Mouse (Mus musculus): ENCODE measurements around the gene Napepld. TPM values are rescaled to one million over a fixed set of nuclear protein-coding genes. Genes with fewer than 3 reads are reported as not detected.
A peak's percentile ranks its signal among the peaks of the same experiment; 100 is the strongest.

Gene Napepld
- polyA plus RNA-seq, 1 experiment from 2014 or later: 3.7 TPM

GRCm38 (mm10) chr5:21675019-21675418 is 26.2 kb downstream of the Napepld start:
- peaks cover 9% of the 10 kb centered on the region; the same call in 1 of the 2 replicates for H3K4me1 ChIP-seq
- H3K27me3 ChIP-seq (ENCODE audit: insufficient read depth, poor library complexity, severe bottlenecking): no peaks in the 10 kb centered on the region
- 66% methylated on average over 12 of the region's 12 CpGs for WGBS
- no peak overlapping the region for H3K4me3 ChIP-seq
- no peak overlapping the region for H3K27ac ChIP-seq
- DNase-seq (ENCODE audit: low spot score): no peak
- H3K36me3 ChIP-seq: peaks cover 12% of the 10 kb centered on the region; the same call in 1 of the 2 replicates
- H3K9me3 ChIP-seq: no peaks in the 10 kb centered on the region

DNA sequence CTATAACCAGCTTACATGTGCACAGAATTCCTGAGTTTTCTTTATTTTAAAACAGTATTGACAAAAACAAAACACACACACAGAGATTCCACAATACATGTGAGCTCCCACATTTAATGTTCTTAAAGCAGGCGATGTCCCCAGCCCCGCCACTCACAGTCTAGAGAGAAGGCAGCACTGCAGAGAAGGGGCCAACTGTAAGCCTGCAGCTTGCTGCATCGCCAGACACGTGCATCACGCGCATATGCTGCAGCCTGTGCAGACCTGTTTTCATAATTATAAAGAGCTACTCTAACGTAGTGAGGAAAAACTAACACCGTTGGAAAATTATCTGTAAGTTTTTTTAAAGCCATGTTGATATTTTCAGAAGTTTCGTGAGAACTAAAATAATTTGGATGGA is 27.5 kb downstream of the Napepld start:
- H3K4me3 ChIP-seq: no peak overlapping the region
- H3K4me1 ChIP-seq: peaks cover 9% of the 10 kb centered on the region; the same call in 1 of the 2 replicates
- no peaks in the 10 kb centered on the region for H3K27me3 ChIP-seq (ENCODE audit: insufficient read depth, poor library complexity, severe bottlenecking)
- 81% methylated on average over 9 of the region's 9 CpGs for WGBS
- H3K27ac ChIP-seq: no peak overlapping the region
- peaks cover 12% of the 10 kb centered on the region; the same call in 1 of the 2 replicates for H3K36me3 ChIP-seq
- no peak for DNase-seq (ENCODE audit: low spot score)
- H3K9me3 ChIP-seq: no peaks in the 10 kb centered on the region

GRCm38 (mm10) chr5:21672812-21673635 is 28.2 kb downstream of the Napepld start:
- Histone ChIP-seq H3K27me3 (ENCODE audit: insufficient read depth, poor library complexity, severe bottlenecking) (no peaks in the 10 kb centered on the region), H3K4me3 (peak overlapping the region; percentile 27; the same call in 1 of the 2 replicates), H3K27ac (peak overlapping the region; percentile 79), H3K36me3 (peaks cover 10% of the 10 kb centered on the region; the same call in 1 of the 2 replicates), H3K4me1 (peaks cover 9% of the 10 kb centered on the region; the same call in 1 of the 2 replicates), H3K9me3 (no peaks in the 10 kb centered on the region)
- 51% methylated on average over 23 of the region's 23 CpGs for WGBS
- DNase-seq (ENCODE audit: low spot score): peak; percentile 82

- H3K36me3 ChIP-seq: no peaks in the 10 kb centered on the region
- no peak for DNase-seq (ENCODE audit: low spot score)
- peaks cover 11% of the 10 kb centered on the region; the same call in 1 of the 2 replicates for H3K4me1 ChIP-seq
- H3K9me3 ChIP-seq: no peaks in the 10 kb centered on the region
- H3K27ac ChIP-seq: no peak overlapping the region
- 84% methylated on average over 2 of the region's 2 CpGs for WGBS
- no peaks in the 10 kb centered on the region for H3K27me3 ChIP-seq (ENCODE audit: insufficient read depth, poor library complexity, severe bottlenecking)
- no peak overlapping the region for H3K4me3 ChIP-seq
These were observed 31.9 kb downstream of the Napepld start for GRCm38 (mm10) chr5:21669307-21669706.

DNA sequence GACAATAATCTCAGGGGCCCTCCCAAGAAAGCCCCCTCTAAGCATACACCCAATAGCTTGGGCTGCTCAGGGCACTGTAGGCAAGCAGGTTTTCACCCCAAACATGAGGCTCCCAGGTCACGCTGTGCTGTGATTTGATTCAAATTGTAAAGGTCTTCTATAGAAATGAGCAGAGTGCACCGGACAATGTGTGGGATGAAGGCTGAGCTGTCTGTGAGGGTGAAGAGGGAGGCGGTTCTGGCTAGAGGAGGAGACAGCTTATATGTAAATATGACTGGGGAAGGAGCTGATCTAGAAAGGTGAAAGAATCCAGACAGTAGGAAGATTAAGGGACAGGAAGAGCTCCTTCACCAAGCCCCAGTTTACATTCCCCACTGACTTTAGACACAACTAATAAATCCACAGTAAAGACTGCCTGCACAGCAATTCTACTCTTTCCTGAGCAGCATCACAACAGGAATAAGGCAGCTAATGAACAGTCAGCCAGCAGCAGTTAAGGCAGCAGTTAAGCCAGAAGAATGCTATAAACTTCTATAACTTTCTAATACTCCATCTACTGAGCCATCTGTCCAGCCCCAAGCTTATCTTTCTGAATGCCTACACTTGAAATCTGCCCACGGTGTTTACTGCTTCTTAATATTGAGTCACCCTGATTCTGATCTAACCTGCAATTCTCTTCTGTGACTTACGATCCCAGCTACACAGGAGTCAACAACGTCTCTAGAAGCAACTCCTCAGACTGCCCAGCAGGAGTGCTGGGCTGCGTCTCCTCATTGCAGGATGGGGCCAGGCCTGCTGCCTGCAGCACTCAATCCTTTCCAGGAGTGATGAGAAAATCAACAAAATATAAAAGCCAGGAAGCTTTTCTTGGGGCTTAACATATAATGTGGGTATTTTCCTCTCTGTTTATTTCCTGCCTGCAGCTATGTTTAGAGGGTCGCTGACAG is 33.7 kb downstream of the Napepld start:
- Histone ChIP-seq H3K4me1 (peaks cover 6% of the 10 kb centered on the region; the same call in 1 of the 2 replicates), H3K27ac (no peak overlapping the region), H3K4me3 (no peak overlapping the region), H3K27me3 (ENCODE audit: insufficient read depth, poor library complexity, severe bottlenecking) (no peaks in the 10 kb centered on the region), H3K36me3 (peaks cover 9% of the 10 kb centered on the region), H3K9me3 (no peaks in the 10 kb centered on the region)
- 59% methylated on average over 8 of the region's 8 CpGs for WGBS
- no peak for DNase-seq (ENCODE audit: low spot score)

DNA sequence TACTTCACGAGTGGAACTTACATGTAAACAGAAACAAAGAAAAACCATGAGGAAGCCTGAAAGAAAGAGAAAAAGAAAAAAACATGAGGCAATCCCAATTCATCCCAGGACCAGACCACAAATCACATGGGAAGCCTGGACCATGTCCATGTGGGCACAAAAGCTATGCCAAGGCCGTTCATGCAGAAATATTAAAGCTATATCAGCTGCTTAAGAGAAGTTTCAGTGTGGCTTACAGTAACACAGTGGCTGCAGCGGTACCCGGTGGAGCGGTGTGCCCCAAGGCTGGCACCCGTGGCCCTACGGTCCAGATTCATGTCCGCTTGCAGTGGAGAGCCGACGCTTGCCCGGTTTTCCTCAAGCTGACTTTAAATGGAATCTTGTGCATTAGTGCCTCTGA is 38.1 kb downstream of the Napepld start:
- WGBS: 91% methylated on average over 11 of the region's 11 CpGs
- no peak overlapping the region for H3K4me3 ChIP-seq
- H3K4me1 ChIP-seq: peaks cover 8% of the 10 kb centered on the region; the same call in 1 of the 2 replicates
- no peak overlapping the region for H3K27ac ChIP-seq
- no peaks in the 10 kb centered on the region for H3K27me3 ChIP-seq (ENCODE audit: insufficient read depth, poor library complexity, severe bottlenecking)
- peaks cover 38% of the 10 kb centered on the region for H3K36me3 ChIP-seq
- DNase-seq (ENCODE audit: low spot score): no peak
- H3K9me3 ChIP-seq: no peaks in the 10 kb centered on the region

DNA sequence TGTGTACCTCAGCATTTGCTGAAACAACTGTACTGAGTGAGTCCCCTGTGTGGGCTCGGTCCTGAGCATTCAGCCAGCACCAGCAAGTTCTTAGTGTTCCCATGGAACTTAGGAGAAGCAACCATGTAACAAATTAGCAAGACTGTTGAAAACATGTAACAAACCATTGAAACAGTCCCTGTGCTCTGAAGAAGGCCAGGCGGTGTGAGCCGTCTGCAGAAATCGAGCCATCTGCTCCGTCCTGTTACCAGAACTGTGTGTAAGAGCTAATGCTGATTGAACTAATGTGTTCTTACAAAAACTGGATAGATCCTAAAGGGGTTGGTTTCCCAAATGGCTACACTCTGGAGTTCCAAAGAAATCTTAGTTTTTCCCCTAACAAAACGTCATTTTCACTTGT is 40.3 kb downstream of the Napepld start:
- H3K9me3 ChIP-seq: no peaks in the 10 kb centered on the region
- no peak overlapping the region for H3K4me3 ChIP-seq
- H3K27ac ChIP-seq: no peak overlapping the region
- DNase-seq (ENCODE audit: low spot score): no peak
- no peaks in the 10 kb centered on the region for H3K27me3 ChIP-seq (ENCODE audit: insufficient read depth, poor library complexity, severe bottlenecking)
- 0 out of 2 replicates have a peak, but pooled peaks cover 2% of the 10 kb centered on the region for H3K4me1 ChIP-seq
- 85% methylated on average over 6 of the region's 6 CpGs for WGBS
- H3K36me3 ChIP-seq: peaks cover 42% of the 10 kb centered on the region

- 0 out of 2 replicates have a peak overlapping the region, but pooled peaks have one; percentile 7 for H3K27ac ChIP-seq
- no peaks in the 10 kb centered on the region for H3K27me3 ChIP-seq (ENCODE audit: insufficient read depth, poor library complexity, severe bottlenecking)
- peak; percentile 85 for DNase-seq (ENCODE audit: low spot score)
- no peaks in the 10 kb centered on the region for H3K9me3 ChIP-seq
- H3K4me3 ChIP-seq: no peak overlapping the region
- 0 out of 2 replicates have a peak, but pooled peaks cover 2% of the 10 kb centered on the region for H3K4me1 ChIP-seq
- WGBS: 52% methylated on average over 11 of the region's 11 CpGs
- H3K36me3 ChIP-seq: peaks cover 49% of the 10 kb centered on the region
These were observed 42.4 kb downstream of the Napepld start for GRCm38 (mm10) chr5:21658623-21659395.

- 89% methylated on average over 6 of the region's 6 CpGs for WGBS
- 0 out of 2 replicates have a peak, but pooled peaks cover 2% of the 10 kb centered on the region for H3K4me1 ChIP-seq
- no peaks in the 10 kb centered on the region for H3K27me3 ChIP-seq (ENCODE audit: insufficient read depth, poor library complexity, severe bottlenecking)
- no peaks in the 10 kb centered on the region for H3K9me3 ChIP-seq
- peaks cover 53% of the 10 kb centered on the region for H3K36me3 ChIP-seq
- H3K27ac ChIP-seq: no peak overlapping the region
- no peak overlapping the region for H3K4me3 ChIP-seq
- DNase-seq (ENCODE audit: low spot score): no peak
These were observed 43.2 kb downstream of the Napepld start for GRCm38 (mm10) chr5:21658038-21658437.

DNA sequence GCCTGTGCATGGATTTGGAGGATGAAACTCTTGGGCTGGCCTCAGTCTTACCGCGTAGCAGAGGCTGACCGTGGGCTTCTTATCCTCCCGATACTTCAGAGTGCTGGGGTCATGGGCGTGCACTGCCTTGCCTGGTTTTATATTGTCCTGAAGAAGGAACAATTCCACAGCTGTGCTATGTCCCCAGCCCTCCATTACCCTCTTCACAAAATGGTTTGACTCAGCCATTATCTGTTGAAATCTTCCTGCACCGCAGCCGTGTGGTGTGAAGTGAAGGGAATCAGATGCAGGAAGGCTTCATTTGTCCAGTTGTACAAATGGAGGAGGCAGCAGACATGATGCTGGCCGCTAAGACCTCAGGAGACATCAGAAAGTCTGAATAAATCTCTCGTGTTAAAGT is 44.3 kb downstream of the Napepld start:
- 87% methylated on average over 9 of the region's 9 CpGs for WGBS
- Histone ChIP-seq H3K27me3 (ENCODE audit: insufficient read depth, poor library complexity, severe bottlenecking) (no peaks in the 10 kb centered on the region), H3K9me3 (no peaks in the 10 kb centered on the region), H3K4me1 (0 out of 2 replicates have a peak, but pooled peaks cover 2% of the 10 kb centered on the region), H3K36me3 (peaks cover 54% of the 10 kb centered on the region), H3K4me3 (no peak overlapping the region), H3K27ac (no peak overlapping the region)
- no peak for DNase-seq (ENCODE audit: low spot score)

DNA sequence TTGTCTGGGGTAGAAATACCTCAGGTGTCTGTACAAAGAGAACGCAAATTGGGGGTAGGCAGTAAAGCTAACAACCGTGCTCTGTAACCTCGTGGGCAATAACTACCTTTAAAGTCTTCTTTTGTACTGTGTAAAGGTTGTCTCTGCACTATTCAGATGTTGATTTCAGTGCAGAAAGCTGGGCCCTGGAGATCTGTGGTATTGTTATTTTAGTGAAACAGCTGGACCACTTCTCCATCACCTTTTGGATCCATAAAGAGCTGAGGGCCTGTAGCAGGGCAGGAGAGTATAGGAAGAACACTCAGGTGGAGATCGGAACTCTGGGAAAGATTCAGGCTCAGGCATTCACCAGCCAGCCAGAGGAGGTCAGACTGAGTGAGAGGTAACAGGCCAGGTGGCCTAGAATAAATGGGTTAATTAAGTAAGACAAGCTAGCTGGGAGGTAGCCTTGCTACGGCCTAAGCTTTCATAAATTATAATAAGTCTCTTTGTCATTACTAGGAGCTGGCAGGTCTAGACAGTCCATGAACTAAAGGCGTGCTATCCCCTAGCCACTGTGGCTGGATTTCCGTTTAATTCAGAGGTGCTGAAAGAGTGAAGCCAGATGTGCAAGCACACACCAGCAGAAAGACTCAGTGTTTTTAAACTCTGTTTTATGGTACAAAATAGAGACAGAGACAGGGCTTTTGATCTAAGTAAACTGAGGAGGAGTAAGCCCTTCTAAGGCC is 49.1 kb downstream of the Napepld start:
- H3K27ac ChIP-seq: no peak overlapping the region
- H3K9me3 ChIP-seq: no peaks in the 10 kb centered on the region
- WGBS: 80% methylated on average over 7 of the region's 7 CpGs
- peaks cover 5% of the 10 kb centered on the region; the same call in 1 of the 2 replicates for H3K4me1 ChIP-seq
- H3K27me3 ChIP-seq (ENCODE audit: insufficient read depth, poor library complexity, severe bottlenecking): no peaks in the 10 kb centered on the region
- no peak for DNase-seq (ENCODE audit: low spot score)
- H3K4me3 ChIP-seq: no peak overlapping the region
- H3K36me3 ChIP-seq: peaks cover 68% of the 10 kb centered on the region

All from heart, embryonic 10.5 days (tissue).